Mouse (Mus musculus): ENCODE data around the gene Rpl35a. TPM values are rescaled to one million over a fixed set of nuclear protein-coding genes. Genes with fewer than 3 reads are reported as not detected.

The Rpl35a gene
- polyA plus RNA-seq, 1 experiment = 225 TPM

GRCm38 (mm10) chr16:33082951-33083350 lies 26.7 kb downstream of the Rpl35a start:
- no peak for DNase-seq
- Histone ChIP-seq H3K4me1 (ENCODE audit: control insufficient read depth, insufficient read depth, low read length) (no peaks in the 10 kb centered on the region), H3K4me3 (replicated peaks; ENCODE audit: extremely low read depth, low read depth, low read length) (no peak overlapping the region)
- no peak for TF ChIP-seq CTCF (IDR thresholded peaks at IDR 0.05; ENCODE audit: insufficient read depth, low read length)
- TF ChIP-seq POLR2A (IDR thresholded peaks at IDR 0.05; ENCODE audit: borderline replicate concordance, extremely low read depth, low read depth, low read length) = no peak
- WGBS = 92% methylated on average over 6 of the region's 6 CpGs

- 81% methylated on average over 2 of the region's 2 CpGs for WGBS
- Histone ChIP-seq H3K4me3 (replicated peaks; ENCODE audit: extremely low read depth, low read depth, low read length) (no peak overlapping the region), H3K4me1 (ENCODE audit: control insufficient read depth, insufficient read depth, low read length) (no peaks in the 10 kb centered on the region)
- no peak for TF ChIP-seq POLR2A (IDR thresholded peaks at IDR 0.05; ENCODE audit: borderline replicate concordance, extremely low read depth, low read depth, low read length)
- no peak for TF ChIP-seq CTCF (IDR thresholded peaks at IDR 0.05; ENCODE audit: insufficient read depth, low read length)
- no peak for DNase-seq
Observed at GRCm38 (mm10) chr16:33083996-33084395, 27.7 kb downstream of the Rpl35a start.

DNA sequence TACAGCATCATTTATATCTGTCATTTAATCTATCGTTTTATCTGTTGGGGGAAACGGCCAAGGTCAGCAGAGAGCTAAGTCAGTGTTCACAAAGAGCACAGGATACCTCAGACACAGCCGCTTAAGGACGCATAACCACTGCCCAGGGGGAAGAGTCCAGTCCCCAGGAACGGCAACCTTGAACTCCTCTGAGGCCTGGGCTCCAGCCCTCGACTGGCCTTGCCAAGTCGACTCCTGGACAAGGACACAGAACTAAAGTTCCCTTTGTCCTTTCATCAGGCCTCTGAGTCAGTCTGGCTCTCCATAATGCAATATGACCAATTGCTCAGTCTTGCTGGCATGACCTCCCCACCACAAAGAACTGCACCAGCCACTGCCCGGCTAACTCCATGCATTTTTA lies 29.4 kb downstream of the Rpl35a start:
- H3K4me1 ChIP-seq (ENCODE audit: control insufficient read depth, insufficient read depth, low read length) = no peaks in the 10 kb centered on the region
- WGBS = 62% methylated on average over 8 of the region's 8 CpGs
- TF ChIP-seq CTCF (IDR thresholded peaks at IDR 0.05; ENCODE audit: insufficient read depth, low read length) (no peak), POLR2A (IDR thresholded peaks at IDR 0.05; ENCODE audit: borderline replicate concordance, extremely low read depth, low read depth, low read length) (no peak)
- DNase-seq = no peak
- H3K4me3 ChIP-seq (replicated peaks; ENCODE audit: extremely low read depth, low read depth, low read length) = no peak overlapping the region

Other genes with a start within 250 kb of the Rpl35a start
- gene Smbd1, start 246.0 kb upstream of the Rpl35a start, polyA plus RNA-seq (2012; rRNA removed) = 2.3 and 3.0 TPM in 2 replicates
- 8.4 and 8.9 TPM in 2 replicates for gene Fyttd1, start 179.0 kb upstream of the Rpl35a start, polyA plus RNA-seq (2012; rRNA removed)
- 34.3 and 47.6 TPM in 2 replicates for gene Rubcn, start 178.7 kb upstream of the Rpl35a start, polyA plus RNA-seq (2012; rRNA removed)
- 28.7 and 40.3 TPM in 2 replicates for gene Lrch3, start 142.4 kb upstream of the Rpl35a start, polyA plus RNA-seq (2012; rRNA removed)
- 0.84 and 1.9 TPM in 2 replicates for gene Iqcg, start 235 bp upstream of the Rpl35a start, polyA plus RNA-seq (2012; rRNA removed)
- 2.6 and 5.0 TPM in 2 replicates for gene Lmln, start 6.1 kb downstream of the Rpl35a start, polyA plus RNA-seq (2012; rRNA removed)
- 11.1 and 11.3 TPM in 2 replicates for gene Osbpl11, start 128.6 kb downstream of the Rpl35a start, polyA plus RNA-seq (2012; rRNA removed)
- 13.5 and 25.3 TPM in 2 replicates for gene Snx4, start 195.0 kb downstream of the Rpl35a start, polyA plus RNA-seq (2012; rRNA removed)